Mouse (Mus musculus) ES-Bruce4 (cell line): ENCODE measurements at regions not wholly inside any gene's neighbourhood (a gene's known extent, or its start where the extent isn't known, plus 50 kb on each side); places are given as distances from the start of the nearest gene placed in this dataset.

Source experiments
- CTCF ChIP-seq: IDR thresholded peaks from one replicate; pipeline ENCODE4 v1.8.1; 2011; ENCODE audit warnings: low read depth, low read length
- EP300 ChIP-seq: IDR thresholded peaks from 2 replicates; pipeline ENCODE4 v1.6.1; 2011; ENCODE audit warnings: low read depth, low read length; ENCODE audit not compliant: insufficient read depth
- POLR2A ChIP-seq: IDR thresholded peaks from one replicate; pipeline ENCODE4 v1.8.1; 2011; ENCODE audit warnings: low read length; ENCODE audit not compliant: insufficient read depth

DNA sequence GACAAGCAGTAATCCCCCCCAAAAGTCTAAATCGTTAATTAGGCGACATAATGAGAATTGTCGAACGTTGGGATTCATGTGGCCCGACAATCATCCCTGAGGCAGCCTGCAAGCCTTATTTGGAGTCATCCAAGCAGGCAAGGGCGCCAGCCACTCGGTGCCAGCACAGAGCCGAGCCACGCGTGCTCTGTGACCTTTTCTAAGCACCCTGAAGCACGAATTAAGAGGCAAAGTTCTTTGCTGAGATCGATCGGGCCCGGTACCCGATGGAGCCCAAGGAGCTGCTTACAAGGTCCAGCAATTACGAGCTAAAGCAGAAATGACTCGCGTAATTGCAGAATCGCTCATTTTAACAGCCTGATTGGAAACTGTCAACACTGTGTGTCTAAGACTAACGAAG, 61.9 kb upstream of the Ppp2r5c start:
- no peak for TF ChIP-seq CTCF
- no peak for TF ChIP-seq EP300
- TF ChIP-seq POLR2A = no peak
